Mouse (Mus musculus): ENCODE measurements around the gene Bmp2k.

GRCm38 (mm10) chr5:96964062-96965028 is 33.1 kb upstream of the Bmp2k start:
- TF ChIP-seq CTCF (IDR thresholded peaks at IDR 0.05; ENCODE audit: low read depth) (no peak), EP300 (IDR thresholded peaks at IDR 0.05; ENCODE audit: low read depth) (no peak)
